Mouse (Mus musculus) midbrain, postnatal 0 days (tissue): ENCODE results near the gene Mad1l1. TPM values are rescaled to one million over a fixed set of nuclear protein-coding genes. Genes with fewer than 3 reads are reported as not detected.
A peak's percentile ranks its signal among the peaks of the same experiment; 100 is the strongest.

Source experiments
- ATAC-seq: fragments of 200-750 bp; cut with Nextera tagmentation; 2 replicates; pipeline ENCODE4 v1.8.0; 2017; ENCODE audit warnings: moderate number of reproducible peaks, mild to moderate bottlenecking, moderate TSS enrichment, moderate library complexity; ENCODE audit not compliant: low FRiP score
- DNase-seq: peaks from one replicate; pipeline ENCODE4 v3.0.0-alpha.2; 2015; ENCODE audit warnings: low spot score
- H3K27ac ChIP-seq: fragments of 300-500 bp; sonication (generic); 2 replicates; pipeline ENCODE4 v1.5.1; 2014; ENCODE audit warnings: low read depth, mild to moderate bottlenecking, low read length, mixed read lengths
- H3K27me3 ChIP-seq: fragments of 300-500 bp; sonication (generic); 2 replicates; pipeline ENCODE4 v1.6.1; 2014; ENCODE audit warnings: low read length, control low read depth, mixed read lengths; ENCODE audit not compliant: insufficient read depth
- H3K36me3 ChIP-seq: fragments of 300-500 bp; sonication (generic); 2 replicates; pipeline ENCODE4 v1.6.1; 2014; ENCODE audit warnings: low read length, control low read depth, mixed read lengths; ENCODE audit not compliant: insufficient read depth
- H3K4me1 ChIP-seq: fragments of 300-500 bp; sonication (generic); 2 replicates; pipeline ENCODE4 v1.6.1; 2014; ENCODE audit warnings: mild to moderate bottlenecking, control low read depth, antibody characterized with exemption, low read length, mixed read lengths; ENCODE audit not compliant: insufficient read depth
- H3K4me2 ChIP-seq: fragments of 300-500 bp; sonication (generic); 2 replicates; pipeline ENCODE4 v1.6.1; 2014; ENCODE audit warnings: low read depth, mild to moderate bottlenecking, low read length, mixed read lengths; ENCODE audit not compliant: poor library complexity, severe bottlenecking
- H3K4me3 ChIP-seq: fragments of 300-500 bp; sonication (generic); 2 replicates; pipeline ENCODE4 v1.5.1; 2014; ENCODE audit warnings: low read depth, mild to moderate bottlenecking, low read length, moderate library complexity
- H3K9ac ChIP-seq: fragments of 300-500 bp; sonication (generic); replicated peaks from 2 replicates; pipeline ENCODE4 v1.6.1; 2014; ENCODE audit warnings: mild to moderate bottlenecking, low read length, moderate library complexity, mixed read lengths; ENCODE audit not compliant: poor library complexity, severe bottlenecking
- H3K9me3 ChIP-seq: fragments of 300-500 bp; sonication (generic); 2 replicates; pipeline ENCODE4 v1.6.1; 2016; ENCODE audit warnings: low read length, control low read depth
- CTCF ChIP-seq: IDR thresholded peaks from 2 replicates; pipeline ENCODE4 v1.5.1; 2016; ENCODE audit warnings: antibody characterized with exemption, mild to moderate bottlenecking
- WGBS: fragments of 180-500 bp; shearing (Covaris S2); extraction: QIAGEN DNeasy Blood & Tissue Kit; methylation state at CpG from one replicate; pipeline ENCODE4 v1.1.7; 2014; 5-methylcytosine and 5-hydroxymethylcytosine counted together
- polyA plus RNA-seq: library from polyadenylated mRNA; unstranded; fragments of >200 nt; fragmentation: Nextera tagmentation; extraction: Ambion mirVana; gene quantifications from 2 replicates; pipeline ENCODE4 v1.2.1, GENCODE M21; 2015
- total RNA-seq: library from RNA; depleted of rRNA; stranded (reverse); fragments of >200 nt; gene quantifications from 2 replicates; pipeline ENCODE4 v1.2.3, GENCODE M21; 2014

Mad1l1 gene
- total and polyA plus RNA-seq, 2 experiments from 2014 or later: 25.9 to 33.5 TPM

GRCm38 (mm10) chr5:140012286-140012967, 308.9 kb downstream of the Mad1l1 start:
- Histone ChIP-seq H3K9me3 (no peaks in the 10 kb centered on the region), H3K4me1 (no peaks in the 10 kb centered on the region), H3K4me2 (no peak overlapping the region), H3K9ac (no peak overlapping the region), H3K27me3 (no peaks in the 10 kb centered on the region; the same call in 1 of the 2 replicates), H3K4me3 (no peak overlapping the region), H3K27ac (no peak overlapping the region), H3K36me3 (no peaks in the 10 kb centered on the region)
- WGBS: 89% methylated on average over 12 of the region's 12 CpGs
- DNase-seq: no peak
- no peak for ATAC-seq
- TF ChIP-seq CTCF: no peak

GRCm38 (mm10) chr5:140010405-140010804, 310.9 kb downstream of the Mad1l1 start:
- H3K9ac ChIP-seq: no peak overlapping the region
- DNase-seq (no peak), ATAC-seq (no peak)
- no peak overlapping the region for H3K4me3 ChIP-seq
- no peaks in the 10 kb centered on the region for H3K9me3 ChIP-seq
- H3K4me2 ChIP-seq: no peak overlapping the region
- no peak for TF ChIP-seq CTCF
- H3K36me3 ChIP-seq: no peaks in the 10 kb centered on the region
- H3K27ac ChIP-seq: no peak overlapping the region
- WGBS: 94% methylated on average over 3 of the region's 3 CpGs
- no peaks in the 10 kb centered on the region for H3K4me1 ChIP-seq
- H3K27me3 ChIP-seq: no peaks in the 10 kb centered on the region; the same call in 1 of the 2 replicates

GRCm38 (mm10) chr5:140009083-140009655, 312.2 kb downstream of the Mad1l1 start:
- no peak for DNase-seq
- Histone ChIP-seq H3K27ac (no peak overlapping the region), H3K27me3 (no peaks in the 10 kb centered on the region; the same call in 1 of the 2 replicates), H3K4me2 (no peak overlapping the region), H3K9me3 (no peaks in the 10 kb centered on the region), H3K9ac (no peak overlapping the region), H3K36me3 (no peaks in the 10 kb centered on the region), H3K4me3 (no peak overlapping the region), H3K4me1 (no peaks in the 10 kb centered on the region)
- no peak for TF ChIP-seq CTCF
- 79% methylated on average over 7 of the region's 7 CpGs for WGBS
- ATAC-seq: no peak

GRCm38 (mm10) chr5:140008523-140008806, 312.9 kb downstream of the Mad1l1 start:
- no peak overlapping the region for H3K4me2 ChIP-seq
- H3K9ac ChIP-seq: no peak overlapping the region
- no peak for DNase-seq
- H3K27ac ChIP-seq: no peak overlapping the region
- no peak overlapping the region for H3K4me3 ChIP-seq
- TF ChIP-seq CTCF: no peak
- 51% methylated on average over 5 of the region's 5 CpGs for WGBS
- no peaks in the 10 kb centered on the region for H3K9me3 ChIP-seq
- ATAC-seq: no peak
- H3K36me3 ChIP-seq: no peaks in the 10 kb centered on the region
- H3K4me1 ChIP-seq: no peaks in the 10 kb centered on the region
- no peaks in the 10 kb centered on the region; the same call in 1 of the 2 replicates for H3K27me3 ChIP-seq

GRCm38 (mm10) chr5:140007656-140008522, 313.5 kb downstream of the Mad1l1 start:
- H3K27ac ChIP-seq: no peak overlapping the region
- H3K9ac ChIP-seq: no peak overlapping the region
- TF ChIP-seq CTCF: no peak
- DNase-seq (peak; percentile 13), ATAC-seq (no peak)
- H3K36me3 ChIP-seq: no peaks in the 10 kb centered on the region
- no peaks in the 10 kb centered on the region; the same call in 1 of the 2 replicates for H3K27me3 ChIP-seq
- no peak overlapping the region for H3K4me2 ChIP-seq
- 23% methylated on average over 9 of the region's 9 CpGs for WGBS
- no peak overlapping the region for H3K4me3 ChIP-seq
- H3K4me1 ChIP-seq: no peaks in the 10 kb centered on the region
- H3K9me3 ChIP-seq: no peaks in the 10 kb centered on the region

GRCm38 (mm10) chr5:140006861-140007260, 314.5 kb downstream of the Mad1l1 start:
- Histone ChIP-seq H3K36me3 (no peaks in the 10 kb centered on the region), H3K27ac (no peak overlapping the region), H3K4me2 (no peak overlapping the region), H3K9ac (no peak overlapping the region), H3K4me3 (no peak overlapping the region), H3K27me3 (no peaks in the 10 kb centered on the region; the same call in 1 of the 2 replicates), H3K9me3 (no peaks in the 10 kb centered on the region), H3K4me1 (no peaks in the 10 kb centered on the region)
- 60% methylated on average over 8 of the region's 8 CpGs for WGBS
- TF ChIP-seq CTCF: no peak
- ATAC-seq (no peak), DNase-seq (no peak)
